Mouse (Mus musculus) macrophage (primary cell): ENCODE measurements around the gene Rom1. TPM values are rescaled to one million over a fixed set of nuclear protein-coding genes. Genes with fewer than 3 reads are reported as not detected.
"Not testable (repeated sequence)": the region's sequence is repeated elsewhere in the genome, so short reads cannot be mapped to it uniquely, and the experiment has no call there.

ENCODE experiments used
- H3K27ac ChIP-seq: fragments of 350-480 bp; formaldehyde crosslinking; 2 replicates; pipeline ENCODE4 v1.9.0; 2021
- H3K36me3 ChIP-seq: fragments of 350-480 bp; formaldehyde crosslinking; 2 replicates; pipeline ENCODE4 v1.9.0; 2021; ENCODE audit errors: inconsistent target
- H3K4me3 ChIP-seq: fragments of 350-480 bp; formaldehyde crosslinking; 2 replicates; pipeline ENCODE4 v1.9.0; 2021; ENCODE audit errors: inconsistent target
- H3K79me2 ChIP-seq: fragments of 350-480 bp; formaldehyde crosslinking; 2 replicates; pipeline ENCODE4 v1.9.0; 2021; ENCODE audit errors: inconsistent target
- WGBS: methylation state at CpG from one replicate; pipeline ENCODE4 v1.1.7; 2026; ENCODE audit warnings: inconsistent platforms; ENCODE audit not compliant: missing documents; 5-methylcytosine and 5-hydroxymethylcytosine counted together
- polyA plus RNA-seq: library from polyadenylated mRNA; stranded (reverse); fragments of 250-400 nt; gene quantifications from 3 replicates; pipeline ENCODE4 v1.2.4, GENCODE M21; 2018; ENCODE audit warnings: inconsistent platforms
- total RNA-seq, 78 experiments: library from RNA; depleted of rRNA; stranded (reverse); fragments of 250-400 nt; gene quantifications; 1 replicate in 9 of 78; 2 replicates in 24 of 78; 3 replicates in 43 of 78; 4 replicates in 2 of 78; pipeline ENCODE4 v1.2.4; 2018; ENCODE audit warnings: inconsistent platforms in 56 of 78

Rom1 gene
- 1 to 10 TPM in 13 of 26 experiments, under 1 TPM in 12, not detected in 1; 0.54 to 3.8 (median 1.0) TPM for total RNA-seq (2018; cell fraction: chromatin; rRNA removed)
- total RNA-seq (2018; cell fraction: cytosol; rRNA removed): 1 to 10 TPM; 1.0 to 2.9 (median 1.9) TPM
- total RNA-seq (2018; cell fraction: nucleus; rRNA removed): 1 to 10 TPM in 23 of 26 experiments, under 1 TPM in 3; 0.69 to 4.4 (median 2.1) TPM
- polyA plus RNA-seq: 1.3 to 2.3 TPM (median 1.9 TPM) in 3 replicates

GRCm38 (mm10) chr19:8929224-8930088 lies at the start of gene Rom1, which contains the start of gene Eml3:
Rom1 (minus strand) TSS chr19:8929356.
Eml3 (plus strand) TSS chr19:8929552.
- WGBS: under 1% methylated on average over 66 of the region's 74 CpGs
- Histone ChIP-seq H3K27ac (no peak within 1 kb of the TSS), H3K36me3 (peaks cover 35% of the 10 kb centered on the region), H3K79me2 (peaks cover 22% of the 10 kb centered on the region; the same call in 1 of the 2 replicates), H3K4me3 (peak within 1 kb of the TSS; percentile 67)

DNA sequence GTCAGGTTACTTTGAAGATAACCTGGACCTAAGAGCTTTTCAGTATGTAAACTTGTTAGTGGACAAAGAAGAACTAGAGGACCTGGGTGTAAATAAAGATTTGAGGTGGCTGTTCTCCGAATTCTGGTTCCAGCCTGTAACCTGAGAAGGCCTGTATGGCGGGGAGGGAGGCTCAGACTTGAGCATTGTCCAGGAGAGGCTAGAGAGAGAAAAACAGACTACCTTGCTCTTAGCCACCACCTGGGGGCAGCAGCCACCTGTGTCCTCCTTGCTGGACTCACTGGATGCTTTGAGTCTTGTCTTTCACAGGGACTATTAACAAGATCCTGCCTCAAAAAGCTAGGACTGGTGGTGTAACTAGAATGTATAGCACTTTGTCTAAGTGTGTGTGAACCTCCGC lies 47.4 kb upstream of the Rom1 start:
- no peak overlapping the region for H3K4me3 ChIP-seq
- H3K27ac ChIP-seq: no peak overlapping the region
- WGBS: 74% methylated on average over 3 of the region's 3 CpGs
- peaks cover 51% of the 10 kb centered on the region for H3K36me3 ChIP-seq
- H3K79me2 ChIP-seq: peaks cover 99% of the 10 kb centered on the region

DNA sequence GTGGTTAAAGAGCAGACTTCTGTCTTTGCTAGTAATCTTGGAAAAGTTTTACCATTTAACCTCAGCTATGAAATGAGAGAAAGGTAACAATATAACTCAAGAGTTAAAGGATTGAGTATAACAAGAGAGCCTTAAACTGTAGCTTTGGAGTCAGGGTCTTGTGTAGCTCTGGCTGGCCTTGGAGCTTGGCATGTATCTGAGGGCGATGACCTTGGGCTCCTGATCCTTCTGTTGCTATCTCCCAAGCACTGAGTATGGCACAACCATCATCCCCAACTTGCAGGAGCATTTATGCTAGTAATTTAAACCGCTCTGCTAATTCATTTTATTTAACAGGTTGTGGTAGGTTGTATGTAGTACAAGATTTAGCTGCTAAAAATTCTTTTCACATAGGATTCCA lies 46.3 kb upstream of the Rom1 start:
- H3K4me3 ChIP-seq: no peak overlapping the region
- peaks cover 62% of the 10 kb centered on the region for H3K36me3 ChIP-seq
- no peak overlapping the region for H3K27ac ChIP-seq
- H3K79me2 ChIP-seq: peaks cover 100% of the 10 kb centered on the region
- WGBS: 88% methylated on average over 2 of the region's 2 CpGs

DNA sequence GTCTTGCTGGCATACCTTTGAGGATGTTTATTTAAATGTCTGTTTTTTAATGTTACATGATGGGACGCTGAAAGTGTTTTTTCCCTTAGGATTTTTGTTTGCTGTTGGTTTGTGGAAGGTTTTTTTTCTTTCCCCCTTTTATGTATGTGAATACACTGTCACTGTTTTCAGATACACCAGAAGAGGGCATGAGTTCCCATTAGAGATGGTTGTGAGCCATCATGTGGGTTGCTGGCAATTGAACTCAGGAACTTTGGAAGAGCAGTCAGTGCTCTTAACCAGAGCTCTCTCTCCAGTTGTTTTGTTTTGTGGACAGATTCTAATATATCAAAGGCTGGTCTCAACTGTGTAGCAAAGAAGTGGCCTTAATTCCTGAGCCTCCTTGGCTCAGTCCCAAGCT lies 45.5 kb upstream of the Rom1 start:
- Histone ChIP-seq H3K36me3 (peaks cover 70% of the 10 kb centered on the region), H3K4me3 (no peak overlapping the region), H3K79me2 (peaks cover 100% of the 10 kb centered on the region), H3K27ac (no peak overlapping the region)
- 92% methylated on average over 1 of the region's 1 CpGs for WGBS

GRCm38 (mm10) chr19:8972491-8972890 lies 43.3 kb upstream of the Rom1 start:
- peaks cover 100% of the 10 kb centered on the region for H3K79me2 ChIP-seq
- peaks cover 71% of the 10 kb centered on the region for H3K36me3 ChIP-seq
- not testable (repeated sequence) for H3K27ac ChIP-seq, H3K4me3 ChIP-seq
- 98% methylated on average over 7 of the region's 8 CpGs for WGBS

DNA sequence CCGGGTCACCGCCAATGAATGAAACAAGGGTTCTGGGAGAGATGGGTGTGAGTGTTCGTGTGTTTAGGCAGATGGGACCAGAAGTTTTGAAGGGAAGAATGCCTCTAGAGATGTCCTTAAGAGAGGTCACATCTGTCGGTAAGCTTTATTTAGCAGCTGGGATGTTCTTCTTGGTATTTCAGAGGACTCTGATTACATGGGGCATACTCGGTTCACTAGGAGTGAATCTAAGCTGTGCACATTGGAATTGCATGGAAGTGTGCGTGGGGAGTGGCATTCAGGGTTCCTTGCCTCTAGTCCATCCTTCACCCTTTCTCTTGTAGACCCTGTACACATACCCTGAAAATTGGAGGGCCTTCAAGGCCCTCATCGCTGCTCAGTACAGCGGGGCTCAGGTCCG lies 38.7 kb upstream of the Rom1 start:
- H3K36me3 ChIP-seq: peaks cover 69% of the 10 kb centered on the region
- H3K27ac ChIP-seq: peak overlapping the region; percentile 69
- WGBS: 2% methylated on average over 7 of the region's 9 CpGs

GRCm38 (mm10) chr19:8967373-8967743 lies 38.2 kb upstream of the Rom1 start:
- Histone ChIP-seq H3K36me3 (peaks cover 69% of the 10 kb centered on the region), H3K79me2 (peaks cover 78% of the 10 kb centered on the region), H3K27ac (peak overlapping the region; percentile 69), H3K4me3 (peak overlapping the region; percentile 95)
- 0% methylated on average over 8 of the region's 8 CpGs for WGBS

More for the DNA sequence above, 38.7 kb upstream of the Rom1 start:
- peaks cover 83% of the 10 kb centered on the region for H3K79me2 ChIP-seq
- H3K4me3 ChIP-seq: peak overlapping the region; percentile 95

DNA sequence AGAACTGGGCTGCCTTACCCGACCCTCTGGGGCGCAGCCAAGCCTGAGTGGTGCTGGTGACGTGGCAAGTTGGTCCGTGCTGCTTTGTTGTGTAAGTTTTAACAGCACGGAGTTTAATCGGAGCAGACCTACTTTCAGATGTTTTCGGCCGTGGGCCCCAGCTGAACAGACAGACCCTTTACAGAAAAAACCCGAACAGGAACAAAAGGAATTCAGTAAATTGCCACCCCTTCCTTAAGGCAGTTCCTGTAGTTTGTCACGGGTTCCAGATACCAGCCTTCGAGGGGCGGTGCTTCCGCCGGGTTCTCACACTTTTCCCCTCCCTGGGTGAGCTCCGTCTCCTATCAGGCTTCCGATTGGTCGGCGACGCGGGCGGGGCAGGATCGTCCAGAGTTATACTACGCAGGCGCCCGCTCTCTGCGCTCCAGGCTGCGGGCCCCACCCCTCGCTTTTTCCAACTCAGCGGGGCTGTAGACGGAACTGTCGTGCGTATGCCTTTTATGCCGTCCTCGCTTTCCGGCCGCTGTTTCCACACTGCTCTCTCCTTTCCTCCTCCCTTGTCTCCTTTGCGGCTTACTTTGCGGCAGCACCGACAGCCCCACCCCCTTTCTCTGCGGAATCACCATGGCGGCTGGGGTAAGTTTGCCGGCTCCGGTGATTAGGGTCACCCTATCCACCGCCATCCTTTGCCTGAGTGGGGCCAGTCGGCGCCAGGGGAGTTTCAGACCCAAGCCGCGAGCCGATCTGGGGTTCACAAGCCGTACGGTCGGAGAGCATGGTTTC lies 37.6 kb upstream of the Rom1 start, which contains the start of gene Eef1g:
Eef1g (plus strand) TSS at position 452 of the 783 bp plus-strand sequence.
- H3K27ac ChIP-seq: peak within 1 kb of the TSS; percentile 93
- H3K79me2 ChIP-seq: peaks cover 72% of the 10 kb centered on the region
- WGBS: under 1% methylated on average over 46 of the region's 52 CpGs
- peak within 1 kb of the TSS; percentile 95 for H3K4me3 ChIP-seq
- H3K36me3 ChIP-seq: peaks cover 69% of the 10 kb centered on the region

DNA sequence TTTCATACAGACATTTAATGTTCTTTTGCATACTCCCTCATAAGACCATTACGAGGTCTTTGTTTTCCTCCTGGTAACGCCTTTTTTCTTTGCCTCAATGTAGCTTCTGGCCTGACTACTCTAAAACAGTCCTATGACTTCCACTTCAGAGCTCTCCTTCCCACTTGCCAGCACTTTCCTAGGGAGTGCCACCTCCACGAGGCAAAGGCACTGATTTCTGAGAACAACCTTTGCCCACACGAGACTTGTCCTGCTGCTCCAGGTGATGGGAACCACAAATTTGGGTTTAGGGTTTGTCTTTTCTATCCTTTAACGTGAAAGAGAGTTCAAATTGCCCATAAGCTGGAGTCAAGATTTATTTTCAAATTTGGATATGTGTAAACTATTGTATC lies 37.0 kb upstream of the Rom1 start:
- Histone ChIP-seq H3K36me3 (peaks cover 69% of the 10 kb centered on the region), H3K4me3 (peak overlapping the region; percentile 73), H3K79me2 (peaks cover 66% of the 10 kb centered on the region), H3K27ac (peak overlapping the region; percentile 93)
- 37% methylated on average over 5 of the region's 5 CpGs for WGBS

GRCm38 (mm10) chr19:8965771-8966170 lies 36.6 kb upstream of the Rom1 start:
- peaks cover 68% of the 10 kb centered on the region for H3K36me3 ChIP-seq
- peak overlapping the region; percentile 93 for H3K27ac ChIP-seq
- peaks cover 62% of the 10 kb centered on the region for H3K79me2 ChIP-seq
- H3K4me3 ChIP-seq: peak overlapping the region; percentile 73
- 76% methylated on average over 8 of the region's 8 CpGs for WGBS

DNA sequence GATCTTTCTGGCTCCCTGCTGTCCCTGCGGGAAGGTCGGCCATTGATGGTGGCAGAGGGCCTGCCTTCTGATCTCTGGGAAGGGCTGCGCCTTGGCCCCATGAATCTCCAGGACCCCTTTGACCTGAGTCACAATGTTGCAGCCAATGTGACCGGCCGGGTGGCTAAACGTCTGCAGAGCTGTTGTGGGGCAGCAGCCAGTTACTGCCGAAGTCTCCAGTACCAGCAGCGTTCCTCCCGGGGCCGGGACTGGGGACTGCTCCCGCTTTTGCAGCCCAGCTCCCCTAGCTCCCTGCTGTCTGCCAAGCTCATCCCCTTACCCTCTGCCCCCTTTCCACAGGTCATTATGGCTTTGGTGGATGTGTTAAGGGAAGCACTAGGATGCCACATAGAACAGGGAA lies 35.9 kb upstream of the Rom1 start:
- H3K4me3 ChIP-seq: no peak overlapping the region
- 92% methylated on average over 11 of the region's 11 CpGs for WGBS
- H3K36me3 ChIP-seq: peaks cover 65% of the 10 kb centered on the region
- H3K79me2 ChIP-seq: peaks cover 55% of the 10 kb centered on the region
- H3K27ac ChIP-seq: no peak overlapping the region

- no peak overlapping the region for H3K4me3 ChIP-seq
- peaks cover 50% of the 10 kb centered on the region for H3K79me2 ChIP-seq
- WGBS: 100% methylated on average over 2 of the region's 2 CpGs
- no peak overlapping the region for H3K27ac ChIP-seq
- H3K36me3 ChIP-seq: peaks cover 66% of the 10 kb centered on the region
Measured at GRCm38 (mm10) chr19:8962256-8962655, 33.1 kb upstream of the Rom1 start.

- WGBS: 4% methylated on average over 9 of the region's 9 CpGs
Measured at GRCm38 (mm10) chr19:8954171-8954570, 25.0 kb upstream of the Rom1 start.

More at GRCm38 (mm10) chr19:8954171-8954570, 25.0 kb upstream of the Rom1 start:
- peaks cover 38% of the 10 kb centered on the region for H3K36me3 ChIP-seq
- H3K79me2 ChIP-seq: peaks cover 54% of the 10 kb centered on the region
- H3K27ac ChIP-seq: peak overlapping the region; percentile 70
- peak overlapping the region; percentile 97 for H3K4me3 ChIP-seq
